Mouse (Mus musculus) liver, postnatal 0 days (tissue): ENCODE results near the gene Ptprcap.

ENCODE experiments used
- CTCF ChIP-seq: sonication (generic); IDR thresholded peaks from 2 replicates; pipeline ENCODE4 v1.5.1; 2016; ENCODE audit warnings: antibody characterized with exemption, low read depth
- EP300 ChIP-seq: IDR thresholded peaks from 2 replicates; pipeline ENCODE4 v1.6.1; 2016; ENCODE audit warnings: antibody characterized with exemption, low read depth, mild to moderate bottlenecking

- TF ChIP-seq EP300 (no peak), CTCF (no peak)
These were observed 32.9 kb upstream of the Ptprcap start for GRCm38 (mm10) chr19:4120496-4120895.
